Mouse (Mus musculus): Measurements from ENCODE around the gene Cc2d2a.

DNA sequence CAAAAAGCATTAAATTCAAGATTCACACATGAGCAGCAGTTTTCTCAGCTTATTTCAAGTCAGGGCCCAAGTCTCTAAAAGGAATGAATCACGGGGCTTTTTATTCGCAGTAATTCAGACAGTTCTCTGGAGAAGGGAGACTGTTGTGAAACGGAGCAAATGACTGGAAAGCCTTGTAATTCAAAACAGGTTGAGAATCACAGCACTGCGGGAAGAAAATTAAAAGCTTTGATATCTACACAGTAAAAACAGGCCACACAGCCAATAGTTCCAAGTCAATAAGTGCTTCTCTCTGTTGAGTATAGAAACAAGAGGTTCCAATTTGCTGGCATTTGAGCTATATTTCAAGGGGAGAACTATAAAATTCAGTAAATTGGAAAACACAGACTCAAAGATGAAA lies 17.1 kb upstream of the Cc2d2a start:
- TF ChIP-seq POLR2A (IDR thresholded peaks at IDR 0.05; ENCODE audit: control insufficient read depth, extremely low read depth, insufficient read depth, low read length, poor library complexity) (no peak), CTCF (IDR thresholded peaks at IDR 0.05; ENCODE audit: borderline replicate concordance, control insufficient read depth, extremely low read depth, insufficient read depth, low read length, poor library complexity) (no peak)

Measured in thymus, adult 2 months (tissue).